Mouse (Mus musculus) spleen, adult 2 months (tissue): ENCODE data around the gene Scd3.
"Not testable (repeated sequence)": the region's sequence is repeated elsewhere in the genome, so short reads cannot be mapped to it uniquely, and the experiment has no call there.

ENCODE experiments used
- CTCF ChIP-seq: fragments of 200-500 bp; IDR thresholded peaks from 2 replicates; pipeline ENCODE4 v1.5.1; 2011; ENCODE audit warnings: mild to moderate bottlenecking, inconsistent platforms; ENCODE audit not compliant: insufficient read depth, insufficient read length, insufficient replicate concordance; ENCODE audit errors: extremely low read depth
- POLR2A ChIP-seq: fragments of 200-500 bp; IDR thresholded peaks from 2 replicates; pipeline ENCODE4 v1.6.1; 2011; ENCODE audit warnings: low read depth, low read length, inconsistent platforms

DNA sequence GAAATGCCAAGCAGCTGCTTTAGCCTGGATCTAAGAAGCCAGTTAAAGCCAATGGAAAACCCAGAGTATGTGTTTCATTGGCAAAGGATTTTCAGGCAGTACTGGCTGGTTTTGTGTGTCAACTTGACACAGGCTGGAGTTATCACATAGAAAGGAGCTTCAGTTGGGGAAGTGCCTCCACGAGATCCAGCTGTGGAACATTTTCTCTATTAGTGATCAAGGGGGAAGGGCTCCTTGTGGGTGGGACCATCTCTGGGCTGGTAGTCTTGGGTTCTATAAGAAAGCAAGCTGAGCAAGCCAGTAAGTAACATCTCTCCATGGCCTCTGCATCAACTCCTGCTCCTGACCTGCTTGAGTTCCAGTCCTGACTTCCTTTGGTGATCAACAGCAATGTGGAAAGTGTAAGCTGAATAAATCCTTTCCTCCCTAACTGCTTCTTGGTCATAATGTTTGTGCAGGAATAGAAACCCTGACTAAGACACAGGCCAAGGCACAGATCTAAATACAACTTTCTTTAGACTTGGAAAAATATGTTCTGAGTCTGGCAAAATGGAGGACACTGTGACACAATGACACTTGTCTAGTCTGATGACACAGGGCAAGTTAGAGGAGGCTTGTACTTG lies 78.9 kb downstream of the Scd3 start:
- not testable (repeated sequence) for TF ChIP-seq POLR2A, CTCF
